Mouse (Mus musculus): ENCODE results near the gene Asf1b.
"Not testable (repeated sequence)": the region's sequence is repeated elsewhere in the genome, so short reads cannot be mapped to it uniquely, and the experiment has no call there.

Asf1b gene

DNA sequence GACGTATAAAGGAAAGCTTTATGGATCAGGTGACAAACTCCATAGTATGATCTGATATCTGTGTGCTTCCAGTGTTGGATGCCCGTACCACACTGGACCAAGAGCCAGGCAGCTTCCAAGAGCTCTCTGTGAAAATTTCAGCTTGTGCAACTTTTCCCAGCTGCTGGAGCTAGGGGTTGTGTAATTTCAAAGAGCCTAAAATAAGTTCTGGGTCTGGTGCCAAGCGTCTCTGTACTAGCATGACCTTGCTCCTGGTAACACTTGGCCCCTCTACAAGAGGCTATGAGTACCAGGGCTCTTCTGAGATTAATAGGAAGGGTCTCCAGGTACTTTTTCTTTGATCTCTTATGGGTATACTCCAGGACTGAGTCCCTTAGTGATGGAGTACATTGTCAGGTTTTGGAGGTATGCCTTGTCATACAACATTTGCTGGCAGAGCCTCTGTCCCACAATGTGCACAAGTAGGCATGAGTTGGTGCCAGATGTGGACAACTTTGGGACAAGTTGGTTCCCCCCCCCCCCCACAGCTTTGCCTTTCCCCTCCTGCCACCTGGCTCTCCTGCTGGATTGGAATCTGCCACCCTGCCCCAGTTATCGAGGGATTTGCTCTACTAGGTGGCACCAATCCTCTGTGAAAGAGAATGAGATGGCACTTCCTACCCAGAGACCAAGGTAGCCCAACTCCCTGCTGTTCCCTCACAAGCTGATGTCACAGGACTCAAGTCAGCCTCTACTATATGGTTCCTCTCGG, 8.9 kb downstream of the Asf1b start:
- DNase-seq (ENCODE audit: low spot score): no peak

DNA sequence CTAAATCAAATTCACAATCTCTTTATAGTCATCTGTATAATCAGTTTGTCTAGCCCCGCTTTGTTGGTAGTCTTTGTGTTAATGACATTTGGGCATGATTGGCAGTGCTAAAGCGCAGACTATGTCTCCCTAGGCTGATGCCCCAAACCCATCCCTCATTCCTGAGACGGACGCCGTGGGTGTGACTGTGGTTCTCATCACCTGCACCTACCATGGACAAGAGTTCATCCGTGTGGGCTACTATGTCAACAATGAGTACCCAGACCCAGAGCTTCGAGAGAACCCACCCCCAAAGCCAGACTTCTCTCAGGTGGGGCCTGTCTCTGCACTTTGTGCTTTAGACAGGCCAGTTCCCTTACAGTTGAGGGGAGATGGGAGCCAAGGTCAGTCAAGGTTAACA, 12.4 kb downstream of the Asf1b start:
- DNase-seq (ENCODE audit: low spot score): no peak

DNA sequence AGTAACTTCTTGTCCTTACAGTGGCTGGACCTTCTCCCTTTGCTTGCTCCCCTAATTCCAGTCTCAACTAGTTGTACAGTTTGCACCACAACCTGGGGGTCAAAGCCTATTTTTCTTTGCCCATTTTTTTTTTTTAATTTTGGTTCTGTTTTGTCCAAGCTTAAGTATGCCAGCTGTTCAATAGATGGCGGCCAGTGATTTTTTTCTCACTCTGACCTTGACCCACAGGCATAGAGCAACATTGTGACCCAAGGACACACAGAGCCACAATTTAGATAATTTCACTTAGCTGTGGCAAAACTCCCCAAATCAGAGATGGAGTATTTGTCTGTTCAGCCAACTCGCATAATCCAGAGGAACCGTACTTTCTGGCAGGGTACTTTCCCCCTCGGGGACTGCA, 15.8 kb downstream of the Asf1b start:
- DNase-seq (ENCODE audit: low spot score): no peak

DNA sequence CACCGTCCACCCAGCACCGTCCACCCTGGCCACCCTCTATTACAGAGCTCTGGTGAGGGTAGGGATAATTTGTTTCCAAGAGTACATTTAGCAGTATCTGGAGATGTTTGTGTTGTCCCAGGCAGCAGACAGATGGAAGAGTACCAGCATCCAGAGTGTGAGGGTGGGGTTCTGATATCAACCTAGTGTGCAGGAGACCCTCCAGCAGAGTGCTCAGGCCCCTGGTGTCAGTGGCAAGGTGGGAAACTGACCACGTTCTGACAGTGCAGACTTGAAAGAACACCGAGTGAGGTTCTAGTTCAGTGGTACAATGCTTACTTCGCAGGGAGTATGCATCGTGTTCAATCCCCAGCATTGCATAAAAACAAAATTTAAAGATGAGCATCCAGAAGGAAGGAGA, 16.4 kb downstream of the Asf1b start:
- no peak for DNase-seq (ENCODE audit: low spot score)

DNA sequence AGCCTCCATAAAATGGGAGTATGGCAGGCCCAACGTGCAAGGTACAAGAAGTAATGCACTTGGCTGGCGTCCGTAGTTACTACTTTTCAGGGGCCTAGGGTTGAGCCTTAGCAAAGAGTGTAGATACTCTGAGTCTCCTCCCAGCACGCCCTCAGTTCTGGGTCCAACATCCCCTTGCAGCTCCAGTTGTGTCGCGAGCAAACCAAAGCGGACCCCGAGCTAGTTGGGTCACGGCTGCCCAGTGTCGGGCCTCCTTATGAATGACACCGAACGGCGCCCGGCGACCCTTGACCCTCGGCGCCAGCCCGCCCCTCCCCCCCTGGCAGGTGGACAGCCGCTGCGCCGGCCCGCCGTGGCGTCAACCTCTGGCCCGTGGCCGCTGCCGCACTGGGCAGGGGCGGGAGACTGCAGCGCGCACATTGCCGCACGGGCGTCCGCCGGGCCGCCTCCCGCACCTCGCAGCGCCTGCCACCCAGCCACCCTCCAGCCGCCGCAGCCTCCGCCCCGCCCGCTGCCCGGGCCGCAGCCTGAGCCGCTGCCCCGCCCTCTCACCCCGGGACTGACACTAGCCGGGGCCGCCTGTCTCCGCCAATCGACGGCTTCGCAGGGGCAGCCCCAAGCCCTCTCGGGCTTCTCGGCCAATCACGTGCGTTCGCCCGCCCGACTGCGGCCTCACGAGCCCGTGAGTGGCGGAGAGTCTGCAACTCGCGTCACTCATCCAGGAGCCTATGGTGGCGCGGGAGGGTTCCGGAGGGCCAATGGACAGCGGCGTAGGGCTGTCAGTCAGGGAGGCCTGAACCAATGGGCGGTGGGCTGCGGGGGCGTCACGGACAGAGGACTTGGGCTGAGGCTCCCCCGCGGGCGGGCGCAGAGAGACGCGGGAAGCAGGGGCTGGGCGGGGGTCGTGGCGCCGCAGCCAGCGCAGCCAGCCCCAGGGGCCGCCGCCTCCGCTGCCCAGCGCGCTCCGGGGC, 17.1 kb downstream of the Asf1b start, which contains the start of gene Prkaca:
Gene Prkaca (plus strand): TSS at position 844 of the 971 bp plus-strand sequence.
- DNase-seq (ENCODE audit: low spot score): peak; percentile 98

DNA sequence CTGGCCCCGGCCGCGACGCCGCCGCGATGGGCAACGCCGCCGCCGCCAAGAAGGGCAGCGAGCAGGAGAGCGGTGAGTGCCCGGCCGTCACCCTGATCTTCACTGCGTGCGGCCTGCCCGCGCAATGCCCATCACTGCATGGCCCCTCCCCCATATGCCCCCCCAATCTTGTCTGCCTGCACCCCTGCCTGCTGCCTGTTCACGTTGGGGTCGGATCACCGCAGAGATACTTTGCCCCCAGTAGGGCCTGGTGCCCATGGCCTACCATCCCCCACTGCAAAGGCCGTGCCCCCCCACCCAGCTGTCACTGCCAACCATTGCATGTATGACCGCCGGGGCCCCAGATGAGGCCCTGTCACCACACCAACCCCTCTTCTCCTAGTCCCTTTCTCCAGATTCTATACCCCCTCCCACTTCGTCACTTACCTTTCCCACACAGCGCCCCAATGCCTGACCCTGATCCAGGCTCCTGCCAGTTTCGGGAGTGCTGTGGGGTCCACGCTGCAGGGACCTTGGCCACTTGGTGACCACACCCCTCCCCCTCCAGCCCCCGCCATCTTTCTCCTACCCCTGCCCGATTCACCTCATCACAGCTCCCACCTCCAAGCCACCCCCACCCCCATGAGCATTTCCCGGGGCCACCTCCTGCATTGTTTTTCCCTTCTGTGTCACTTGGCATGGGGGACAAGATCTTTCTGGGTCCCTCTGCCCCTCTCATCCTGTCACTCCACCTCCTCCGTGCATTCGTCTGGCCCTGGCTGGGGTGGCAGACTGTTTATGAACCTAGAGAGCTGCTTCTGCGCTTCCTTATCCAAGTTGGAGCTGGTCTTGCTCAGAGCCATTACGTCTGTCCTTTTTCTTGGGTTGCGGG, 18.1 kb downstream of the Asf1b start:
- DNase-seq (ENCODE audit: low spot score): peak; percentile 25

DNA sequence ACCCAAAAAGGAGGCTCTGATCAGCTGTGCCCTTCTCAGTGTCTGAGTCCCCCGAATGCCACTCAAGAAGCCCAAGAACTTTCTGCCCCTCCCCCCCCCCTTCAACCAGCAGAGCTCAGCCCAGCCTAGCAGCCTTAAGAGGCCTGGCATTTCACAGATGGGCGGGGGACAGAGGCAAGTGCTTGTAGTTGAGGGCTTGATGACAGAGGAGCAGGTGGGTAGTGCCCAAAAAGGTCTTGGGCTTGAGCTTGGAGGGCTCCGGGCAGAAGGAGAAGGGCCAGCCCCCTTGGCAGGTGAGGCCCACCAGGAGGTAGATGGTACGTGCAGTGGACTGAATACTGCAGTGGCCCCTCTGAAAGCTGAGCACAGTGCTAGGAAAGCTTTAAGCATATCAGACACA, 19.2 kb downstream of the Asf1b start:
- DNase-seq (ENCODE audit: low spot score): no peak

DNA sequence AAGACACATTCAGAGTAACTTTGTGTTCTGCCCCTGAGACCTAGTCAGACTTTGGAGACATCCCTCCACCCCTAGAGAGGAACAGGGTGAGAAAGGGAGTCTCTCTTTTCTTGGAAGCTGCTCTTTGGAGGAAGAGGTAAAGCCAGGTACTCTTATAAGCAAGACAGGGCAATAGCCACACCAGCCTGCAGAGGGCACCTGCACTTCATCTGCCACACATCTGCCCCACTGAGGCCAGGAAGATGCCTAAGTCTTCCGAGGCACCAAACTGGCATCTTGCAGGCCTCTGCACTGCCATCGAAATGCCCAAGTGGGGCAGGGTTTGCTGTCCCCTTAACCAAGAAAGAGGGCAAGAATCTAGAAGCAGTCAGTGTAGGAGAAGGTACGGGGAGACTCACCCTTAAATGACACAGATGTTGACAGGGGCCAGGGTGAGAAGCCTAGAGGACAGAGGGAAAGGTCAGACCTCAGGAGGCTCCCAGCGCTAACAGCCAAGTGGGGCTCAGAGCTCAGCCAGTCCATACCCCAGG, 20.9 kb downstream of the Asf1b start:
- DNase-seq (ENCODE audit: low spot score): no peak

DNA sequence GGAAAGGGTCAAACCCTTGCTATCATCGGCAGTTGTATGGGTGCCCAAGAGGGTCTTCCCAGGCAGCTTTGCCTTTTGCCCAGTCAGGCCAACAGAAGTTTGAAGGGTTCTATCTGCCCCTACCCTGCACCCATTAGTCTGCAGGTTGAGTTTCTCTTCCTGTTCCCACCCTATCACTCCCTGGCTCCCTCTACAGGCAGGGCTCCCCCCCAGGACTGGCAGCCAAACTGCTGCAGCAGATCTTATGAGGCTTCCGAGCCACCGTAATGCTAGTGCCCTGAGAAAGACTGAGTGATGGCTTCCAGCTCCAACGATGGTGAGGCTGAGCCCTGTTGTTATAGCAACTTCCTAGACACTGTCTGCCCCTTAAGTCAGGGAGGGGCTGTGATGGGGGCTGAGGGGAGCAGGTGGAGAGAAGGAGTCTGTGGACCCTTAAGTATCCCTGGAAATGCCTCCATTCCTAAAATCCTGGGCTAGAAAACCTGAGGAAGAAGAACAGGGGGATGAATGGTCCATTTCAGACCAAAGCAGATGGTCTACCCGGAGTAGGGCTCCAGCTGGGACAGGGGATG, 21.6 kb downstream of the Asf1b start:
- no peak for DNase-seq (ENCODE audit: low spot score)

DNA sequence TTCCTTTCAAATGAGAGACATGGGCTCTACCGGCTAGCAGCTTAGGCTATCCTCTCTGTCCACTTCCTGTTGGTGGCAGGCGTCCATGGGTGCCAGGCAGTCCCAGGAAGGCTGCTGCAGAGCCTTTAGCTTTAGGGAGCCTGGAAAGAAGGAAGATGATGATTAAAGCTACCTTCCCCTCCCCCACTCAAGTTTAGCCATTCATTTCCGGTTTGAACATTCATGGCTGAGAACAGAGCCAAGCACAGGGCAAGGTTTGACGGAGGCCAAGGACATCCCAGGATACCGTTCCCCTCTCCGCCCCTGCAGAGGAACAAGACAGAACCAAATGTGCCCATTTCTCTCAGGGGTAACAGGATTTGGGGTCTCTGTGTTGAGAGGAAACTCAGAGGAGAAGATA, 22.3 kb downstream of the Asf1b start:
- no peak for DNase-seq (ENCODE audit: low spot score)

DNA sequence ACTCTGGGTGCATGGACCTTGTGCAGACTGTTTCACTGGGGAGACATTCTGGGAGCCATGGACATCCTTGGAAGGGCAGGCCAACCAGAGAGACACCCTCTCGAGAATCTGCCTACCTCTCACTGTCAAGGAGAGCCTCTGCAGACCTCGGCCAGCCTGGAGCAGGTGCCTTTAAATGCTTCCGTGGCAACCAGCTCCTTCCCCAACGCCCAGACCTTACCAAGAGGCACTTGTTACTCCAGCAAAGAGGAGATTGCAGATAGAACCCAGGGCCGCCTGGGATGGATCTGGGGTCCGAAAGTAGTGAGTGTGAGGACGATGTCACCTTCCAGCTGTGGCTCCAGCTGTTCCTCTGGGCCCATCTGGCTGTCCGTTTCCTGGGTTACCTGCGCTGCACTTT, 22.9 kb downstream of the Asf1b start:
- no peak for DNase-seq (ENCODE audit: low spot score)

DNA sequence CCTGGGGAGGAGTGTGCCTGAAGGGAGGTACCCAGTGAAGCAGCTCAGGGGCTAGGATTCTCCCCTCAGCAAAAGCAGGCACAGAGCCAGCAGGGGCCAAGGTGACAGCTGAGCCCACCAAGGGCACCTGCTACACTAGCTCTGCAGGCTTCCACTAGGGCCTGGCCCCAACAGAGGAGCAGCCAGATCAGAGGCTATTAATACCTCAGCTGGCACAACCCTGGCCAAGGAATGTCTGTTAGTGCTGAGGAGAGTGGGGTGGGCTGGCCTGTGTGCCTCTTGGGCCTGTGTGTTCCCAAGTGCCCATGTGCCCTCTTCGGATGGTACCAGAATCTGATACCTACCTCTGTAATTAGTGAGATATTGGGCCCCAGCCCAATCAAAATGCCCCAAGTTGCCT, 24.9 kb downstream of the Asf1b start:
- no peak for DNase-seq (ENCODE audit: low spot score)

DNA sequence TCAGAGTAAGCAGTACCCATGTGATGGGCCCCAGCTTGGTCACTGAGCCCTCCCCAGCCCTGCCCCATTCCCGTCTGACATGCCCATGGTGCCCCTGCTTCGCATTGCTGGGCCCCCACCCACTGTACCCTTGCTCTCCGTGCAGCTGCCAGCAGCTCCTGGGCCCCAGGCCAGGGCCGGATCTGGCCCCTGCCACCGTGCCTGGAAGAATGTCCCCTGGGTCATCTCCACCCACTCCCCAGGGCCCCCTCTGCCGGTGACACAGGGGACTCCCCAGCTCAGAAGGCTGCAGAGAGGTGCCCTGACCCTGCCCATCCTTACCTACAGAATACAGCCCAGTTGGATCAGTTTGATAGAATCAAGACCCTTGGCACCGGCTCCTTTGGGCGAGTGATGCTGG, 25.5 kb downstream of the Asf1b start:
- DNase-seq (ENCODE audit: low spot score): no peak

DNA sequence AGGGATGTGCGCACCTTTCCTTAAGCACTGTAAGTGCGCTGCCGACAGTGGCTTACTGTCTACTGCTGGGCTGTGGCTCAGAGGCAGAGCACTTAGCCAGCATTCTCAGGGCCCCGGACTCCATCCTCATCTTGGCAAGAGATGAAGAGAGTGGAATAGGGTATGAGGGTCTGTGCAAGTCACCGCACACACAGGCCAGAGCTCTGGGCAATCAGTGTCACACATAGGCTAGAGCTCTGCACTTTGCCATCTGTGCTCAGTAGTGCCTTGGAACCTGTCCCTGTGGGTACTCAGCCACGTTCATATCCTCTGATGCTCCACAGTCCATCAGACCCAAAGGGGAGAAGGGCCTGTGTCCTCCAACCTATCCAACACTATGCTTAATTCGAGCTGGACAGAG, 26.2 kb downstream of the Asf1b start:
- DNase-seq (ENCODE audit: low spot score): no peak

DNA sequence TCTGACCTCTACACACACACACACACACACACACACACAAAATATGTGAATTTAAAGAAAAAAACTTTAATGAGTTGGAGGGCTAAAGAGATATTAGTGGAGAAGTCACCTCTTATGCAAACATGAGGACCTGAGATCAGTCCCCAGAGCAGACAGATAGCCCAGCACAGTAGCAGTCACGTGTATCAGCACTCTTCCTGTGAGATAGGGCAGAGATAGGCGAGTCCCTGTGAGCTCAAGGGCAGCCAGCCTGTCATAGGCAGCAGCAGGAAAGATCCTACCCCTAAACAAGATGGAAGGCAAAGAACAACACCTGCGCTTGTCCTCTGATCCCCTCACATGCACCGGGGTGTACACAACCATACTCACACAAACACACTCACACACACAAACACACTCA, 27.1 kb downstream of the Asf1b start:
- no peak for DNase-seq (ENCODE audit: low spot score)

DNA sequence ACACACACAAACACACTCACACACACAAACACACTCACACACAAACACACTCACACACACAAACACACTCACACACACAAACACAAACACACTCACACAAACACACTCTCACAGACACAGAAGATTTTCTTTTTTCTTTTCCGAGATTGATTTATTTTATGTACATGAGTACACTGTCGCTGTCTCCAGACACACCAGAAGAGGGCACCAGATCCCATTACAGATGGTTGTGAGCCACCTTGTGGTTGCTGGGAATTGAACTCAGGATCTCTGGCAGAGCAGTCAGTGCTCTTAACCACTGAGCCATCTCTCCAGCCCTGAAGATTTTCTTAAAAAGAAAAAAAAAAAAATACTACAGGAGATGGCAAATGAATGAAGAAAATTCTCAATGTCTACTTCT, 27.9 kb downstream of the Asf1b start:
- not testable (repeated sequence) for DNase-seq (ENCODE audit: low spot score)

DNA sequence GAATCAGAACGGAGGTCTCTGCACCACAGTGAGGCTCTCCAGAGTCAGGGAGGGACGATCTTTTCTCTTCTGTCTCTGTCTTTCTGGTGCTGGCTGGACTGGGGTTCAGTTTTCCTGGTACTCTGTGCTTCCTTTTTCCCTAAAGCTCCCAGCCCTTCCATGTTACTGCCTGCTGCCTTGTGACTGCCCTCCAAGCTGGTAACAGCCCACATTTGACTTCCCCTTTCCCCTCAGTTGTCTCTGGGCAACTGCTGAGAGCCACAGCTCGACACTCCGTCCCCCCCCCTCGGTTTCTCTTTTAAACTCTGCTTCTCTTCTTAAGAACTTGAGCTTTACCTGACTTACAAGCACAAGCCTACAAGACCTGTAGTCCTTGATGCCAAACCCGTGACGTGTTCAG, 33.9 kb downstream of the Asf1b start:
- no peak for DNase-seq (ENCODE audit: low spot score)

DNA sequence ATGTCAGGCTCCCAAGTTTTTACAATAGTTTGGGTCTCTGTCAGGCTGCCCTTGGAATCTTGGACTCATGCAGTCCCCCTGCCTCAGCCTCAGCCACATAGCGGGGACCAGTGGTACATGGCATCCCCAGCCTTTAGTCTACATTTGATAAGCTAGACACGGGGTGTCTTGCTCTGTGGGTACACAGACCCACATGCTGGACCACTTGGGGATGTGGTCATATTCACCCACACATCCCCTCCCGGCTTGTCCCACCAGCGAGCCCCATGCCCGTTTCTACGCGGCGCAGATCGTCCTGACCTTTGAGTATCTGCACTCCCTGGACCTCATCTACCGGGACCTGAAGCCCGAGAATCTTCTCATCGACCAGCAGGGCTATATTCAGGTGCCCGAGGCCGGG, 34.9 kb downstream of the Asf1b start:
- DNase-seq (ENCODE audit: low spot score): no peak

DNA sequence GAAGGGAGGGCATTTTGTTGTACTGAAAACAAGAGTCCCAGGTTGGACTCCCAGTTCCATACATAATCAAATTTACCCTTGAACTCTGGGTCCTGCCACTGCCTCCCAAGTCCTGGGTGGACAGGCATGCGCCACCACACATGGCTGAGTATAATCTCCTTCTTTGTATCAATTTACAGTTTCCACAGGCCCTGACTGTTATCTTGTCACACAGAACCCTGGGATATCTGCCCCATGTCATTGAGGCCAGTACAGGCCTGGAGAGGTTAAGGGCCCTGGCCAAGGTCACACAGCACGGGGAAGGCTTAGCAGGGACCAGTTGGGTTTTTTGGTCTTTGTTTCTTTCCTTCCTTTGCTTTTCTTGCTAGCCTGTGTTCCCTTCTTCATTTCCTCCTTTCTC, 37.2 kb downstream of the Asf1b start:
- no peak for DNase-seq (ENCODE audit: low spot score)

DNA sequence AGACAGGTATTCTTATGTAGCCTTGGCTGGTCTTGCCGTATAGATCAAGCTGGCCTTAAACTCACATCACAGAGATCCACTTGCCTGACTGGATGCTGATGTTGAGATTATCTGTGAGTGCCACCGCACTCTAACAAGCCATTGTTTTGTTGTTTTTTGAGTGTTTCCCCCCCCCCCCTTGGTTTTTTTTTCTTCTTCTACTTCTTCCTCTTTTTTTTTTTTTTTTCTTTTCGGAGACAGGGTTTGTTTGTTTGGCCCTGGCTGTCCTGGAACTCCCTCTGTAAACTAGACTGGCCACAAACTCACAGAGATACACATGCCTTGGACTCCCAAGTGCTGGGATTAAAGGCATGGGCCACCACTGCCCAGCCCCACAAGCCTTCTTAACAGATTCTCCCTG, 38.7 kb downstream of the Asf1b start:
- DNase-seq (ENCODE audit: low spot score): no peak

DNA sequence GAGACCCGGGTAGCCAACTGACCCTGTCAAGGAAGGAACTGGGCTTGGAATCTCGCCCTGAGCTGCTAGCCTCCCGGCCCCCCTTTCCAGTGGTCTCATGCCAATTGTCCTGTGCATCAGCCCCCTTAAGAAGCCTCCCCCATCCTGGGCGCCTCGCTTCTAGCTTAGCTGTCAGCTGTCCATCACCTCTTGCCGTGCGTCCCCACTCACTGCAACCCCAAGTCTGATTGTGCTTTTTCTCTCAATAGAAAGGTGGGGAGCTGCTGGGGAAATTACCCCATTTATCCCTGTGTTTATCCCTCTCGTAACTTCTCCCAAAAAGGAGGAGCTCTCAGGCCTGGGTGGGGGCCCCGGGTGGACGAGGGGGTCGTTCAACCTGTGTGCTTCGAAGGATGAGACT, 40.7 kb downstream of the Asf1b start:
- no peak for DNase-seq (ENCODE audit: low spot score)

Data from ovary, postnatal 36 days (tissue).